Mouse (Mus musculus) midbrain, embryonic 16.5 days (tissue): Measurements from ENCODE around the gene Amz1. TPM values are rescaled to one million over a fixed set of nuclear protein-coding genes. Genes with fewer than 3 reads are reported as not detected.

Source experiments
- ATAC-seq: fragments of 200-750 bp; cut with Nextera tagmentation; 2 replicates; pipeline ENCODE4 v1.8.0; 2017; ENCODE audit warnings: moderate TSS enrichment
- H3K27ac ChIP-seq: fragments of 300-500 bp; sonication (generic); 2 replicates; pipeline ENCODE4 v1.5.1; 2014; ENCODE audit warnings: mild to moderate bottlenecking, low read length, mixed read lengths
- H3K27me3 ChIP-seq: fragments of 300-500 bp; sonication (generic); 2 replicates; pipeline ENCODE4 v1.6.1; 2014; ENCODE audit warnings: low read depth, low read length, mixed read lengths; ENCODE audit not compliant: control insufficient read depth, insufficient read depth
- H3K36me3 ChIP-seq: fragments of 300-500 bp; sonication (generic); 2 replicates; pipeline ENCODE4 v1.6.1; 2014; ENCODE audit warnings: mild to moderate bottlenecking, low read length, moderate library complexity, mixed read lengths; ENCODE audit not compliant: control insufficient read depth, insufficient read depth
- H3K4me1 ChIP-seq: fragments of 300-500 bp; sonication (generic); 2 replicates; pipeline ENCODE4 v1.6.1; 2014; ENCODE audit warnings: mild to moderate bottlenecking, low read length, mixed read lengths; ENCODE audit not compliant: control insufficient read depth, insufficient read depth
- H3K4me2 ChIP-seq: fragments of 300-500 bp; sonication (generic); 2 replicates; pipeline ENCODE4 v1.6.1; 2014; ENCODE audit warnings: mild to moderate bottlenecking, low read length, mixed read lengths
- H3K4me3 ChIP-seq: fragments of 300-500 bp; sonication (generic); 2 replicates; pipeline ENCODE4 v1.5.1; 2014; ENCODE audit warnings: low read depth, mild to moderate bottlenecking, low read length, moderate library complexity, mixed read lengths
- H3K9ac ChIP-seq: fragments of 300-500 bp; sonication (generic); 2 replicates; pipeline ENCODE4 v1.6.1; 2014; ENCODE audit warnings: low read depth, low read length, mixed read lengths
- H3K9me3 ChIP-seq: fragments of 300-500 bp; sonication (generic); replicated peaks from 2 replicates; pipeline ENCODE4 v1.6.1; 2014; ENCODE audit warnings: mild to moderate bottlenecking, low read length, mixed read lengths; ENCODE audit not compliant: control insufficient read depth, poor library complexity, severe bottlenecking
- WGBS: fragments of 180-500 bp; shearing (Covaris S2); extraction: QIAGEN DNeasy Blood & Tissue Kit; methylation state at CpG from one replicate; pipeline ENCODE4 v1.1.7; 2014; 5-methylcytosine and 5-hydroxymethylcytosine counted together
- polyA plus RNA-seq: library from polyadenylated mRNA; unstranded; fragments of >200 nt; fragmentation: Nextera tagmentation; extraction: Ambion mirVana; gene quantifications from 2 replicates; pipeline ENCODE4 v1.2.1, GENCODE M21; 2015

The Amz1 gene
- polyA plus RNA-seq, 1 experiment from 2014 or later = 11.6 TPM

- peak overlapping the region; percentile 83 for H3K27ac ChIP-seq
- peak overlapping the region; percentile 44; the same call in 1 of the 2 replicates for H3K9ac ChIP-seq
- WGBS = 69% methylated on average over 5 of the region's 5 CpGs
- no peaks in the 10 kb centered on the region for H3K27me3 ChIP-seq
- ATAC-seq = no peak
- H3K4me3 ChIP-seq = no peak overlapping the region
- H3K4me2 ChIP-seq = no peak overlapping the region
- H3K36me3 ChIP-seq = no peaks in the 10 kb centered on the region
- H3K9me3 ChIP-seq = no peaks in the 10 kb centered on the region
- H3K4me1 ChIP-seq = peaks cover 26% of the 10 kb centered on the region
Observed at GRCm38 (mm10) chr5:140768333-140768732, 44.4 kb downstream of the Amz1 start.

DNA sequence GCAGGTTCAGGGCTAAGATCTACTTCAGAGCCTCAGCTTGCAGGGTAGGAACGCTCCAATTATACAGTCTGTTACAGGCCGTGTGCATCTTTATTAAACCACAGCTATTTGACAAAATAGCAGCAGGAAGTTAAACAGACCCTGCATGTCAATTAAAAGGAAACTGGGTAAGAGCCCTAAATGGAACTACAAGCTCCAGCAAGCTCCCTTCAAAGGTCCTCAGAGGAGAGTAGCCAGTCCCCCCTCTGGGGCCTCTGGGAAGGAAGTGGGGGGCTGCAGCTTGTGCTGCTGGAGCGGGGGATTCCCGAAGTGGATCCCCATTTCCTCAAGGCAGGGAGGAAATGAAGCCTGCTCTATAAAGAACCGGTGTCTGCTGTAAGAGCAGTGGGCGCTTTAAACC is 47.7 kb downstream of the Amz1 start:
- no peak overlapping the region for H3K4me2 ChIP-seq
- no peaks in the 10 kb centered on the region for H3K36me3 ChIP-seq
- 33% methylated on average over 6 of the region's 6 CpGs for WGBS
- H3K4me1 ChIP-seq = peaks cover 26% of the 10 kb centered on the region
- H3K9ac ChIP-seq = 0 out of 2 replicates have a peak overlapping the region, but pooled peaks have one; percentile 38
- peak overlapping the region; percentile 65; the same call in 1 of the 2 replicates for H3K27ac ChIP-seq
- no peaks in the 10 kb centered on the region for H3K9me3 ChIP-seq
- H3K4me3 ChIP-seq = no peak overlapping the region
- ATAC-seq = no peak
- H3K27me3 ChIP-seq = no peaks in the 10 kb centered on the region

DNA sequence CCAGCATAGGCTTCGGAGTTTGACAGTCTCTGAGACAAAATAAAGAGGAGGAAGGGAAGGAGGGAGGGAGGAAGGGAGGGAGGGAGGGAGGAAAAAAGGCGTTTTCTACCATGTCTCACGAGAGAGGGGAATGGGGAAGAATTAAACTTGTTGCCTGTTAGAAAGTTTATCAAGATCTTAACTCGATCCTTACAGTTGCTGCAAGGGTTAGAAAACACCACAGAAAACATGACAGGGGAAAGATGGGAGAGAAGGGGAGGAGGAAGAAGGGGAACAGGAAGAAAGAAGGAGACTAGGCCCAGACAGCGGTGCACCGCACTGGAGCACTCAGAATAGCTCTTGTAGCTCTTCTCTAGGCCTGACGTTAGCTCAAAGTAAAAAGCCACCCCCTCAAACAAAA is 48.2 kb downstream of the Amz1 start:
- 63% methylated on average over 7 of the region's 7 CpGs for WGBS
- Histone ChIP-seq H3K27ac (peak overlapping the region; percentile 65; the same call in 1 of the 2 replicates), H3K4me2 (no peak overlapping the region), H3K4me1 (peaks cover 26% of the 10 kb centered on the region), H3K9me3 (no peaks in the 10 kb centered on the region), H3K4me3 (no peak overlapping the region), H3K9ac (no peak overlapping the region), H3K27me3 (no peaks in the 10 kb centered on the region), H3K36me3 (no peaks in the 10 kb centered on the region)
- no peak for ATAC-seq

DNA sequence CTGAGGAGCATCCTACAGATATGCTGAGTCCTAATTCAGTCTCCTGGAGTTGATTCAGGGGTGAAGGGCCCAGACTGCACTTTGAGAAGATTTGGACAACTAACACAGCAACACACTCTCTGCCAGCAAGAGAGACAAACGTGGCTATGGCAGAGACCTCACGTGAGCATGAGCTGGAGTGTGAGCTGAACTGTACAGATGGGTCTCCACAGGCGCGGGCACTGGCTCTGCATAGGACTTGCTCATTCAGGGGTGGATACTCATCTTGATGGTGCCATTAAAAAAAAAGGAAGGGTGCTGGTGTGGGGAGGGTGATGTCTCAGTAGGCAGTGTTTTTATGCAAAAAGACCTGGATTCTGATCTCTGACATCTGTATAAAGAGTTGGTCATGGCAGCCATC is 51.2 kb downstream of the Amz1 start:
- Histone ChIP-seq H3K9ac (no peak overlapping the region), H3K36me3 (peaks cover 1% of the 10 kb centered on the region; the same call in 1 of the 2 replicates), H3K4me2 (no peak overlapping the region), H3K4me1 (peaks cover 14% of the 10 kb centered on the region), H3K4me3 (no peak overlapping the region), H3K27me3 (no peaks in the 10 kb centered on the region), H3K27ac (no peak overlapping the region), H3K9me3 (no peaks in the 10 kb centered on the region)
- 96% methylated on average over 4 of the region's 4 CpGs for WGBS
- no peak for ATAC-seq

GRCm38 (mm10) chr5:140776968-140777367 is 53.0 kb downstream of the Amz1 start:
- H3K9me3 ChIP-seq = no peaks in the 10 kb centered on the region
- no peak overlapping the region for H3K4me3 ChIP-seq
- H3K4me2 ChIP-seq = no peak overlapping the region
- peaks cover 6% of the 10 kb centered on the region for H3K4me1 ChIP-seq
- no peak overlapping the region for H3K27ac ChIP-seq
- H3K9ac ChIP-seq = no peak overlapping the region
- 86% methylated on average over 9 of the region's 9 CpGs for WGBS
- H3K36me3 ChIP-seq = peaks cover 13% of the 10 kb centered on the region
- ATAC-seq = no peak
- no peaks in the 10 kb centered on the region for H3K27me3 ChIP-seq

DNA sequence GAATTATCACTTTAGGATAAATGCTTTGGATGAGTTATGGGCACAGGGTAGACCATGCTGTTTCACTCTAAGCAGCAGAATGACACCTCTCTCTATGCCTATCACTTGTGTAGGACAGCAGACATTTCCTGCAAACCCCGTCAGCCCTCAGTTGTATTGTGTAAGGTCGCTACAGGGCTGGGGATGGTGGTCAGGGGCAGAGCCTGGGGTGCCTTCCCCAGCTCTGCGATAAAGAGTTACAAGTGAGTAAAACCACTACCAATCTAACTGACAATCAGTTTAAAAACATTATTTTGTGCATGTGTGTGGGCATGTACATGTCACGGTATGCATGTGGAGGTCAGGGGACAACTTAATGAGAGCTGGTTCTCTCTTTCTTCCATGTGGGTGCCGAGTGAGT is 57.2 kb downstream of the Amz1 start:
- no peak overlapping the region for H3K4me2 ChIP-seq
- no peaks in the 10 kb centered on the region for H3K27me3 ChIP-seq
- ATAC-seq = no peak
- no peak overlapping the region for H3K27ac ChIP-seq
- H3K9me3 ChIP-seq = no peaks in the 10 kb centered on the region
- no peak overlapping the region for H3K9ac ChIP-seq
- no peak overlapping the region for H3K4me3 ChIP-seq
- WGBS = 96% methylated on average over 5 of the region's 5 CpGs
- H3K36me3 ChIP-seq = peaks cover 21% of the 10 kb centered on the region
- H3K4me1 ChIP-seq = no peaks in the 10 kb centered on the region

- H3K9me3 ChIP-seq = no peaks in the 10 kb centered on the region
- no peak overlapping the region for H3K4me2 ChIP-seq
- H3K36me3 ChIP-seq = peaks cover 21% of the 10 kb centered on the region
- no peak overlapping the region for H3K4me3 ChIP-seq
- no peak for ATAC-seq
- H3K27ac ChIP-seq = no peak overlapping the region
- H3K27me3 ChIP-seq = no peaks in the 10 kb centered on the region
- no peak overlapping the region for H3K9ac ChIP-seq
- 92% methylated on average over 8 of the region's 8 CpGs for WGBS
- no peaks in the 10 kb centered on the region for H3K4me1 ChIP-seq
Observed at GRCm38 (mm10) chr5:140781886-140782572, 58.1 kb downstream of the Amz1 start.

DNA sequence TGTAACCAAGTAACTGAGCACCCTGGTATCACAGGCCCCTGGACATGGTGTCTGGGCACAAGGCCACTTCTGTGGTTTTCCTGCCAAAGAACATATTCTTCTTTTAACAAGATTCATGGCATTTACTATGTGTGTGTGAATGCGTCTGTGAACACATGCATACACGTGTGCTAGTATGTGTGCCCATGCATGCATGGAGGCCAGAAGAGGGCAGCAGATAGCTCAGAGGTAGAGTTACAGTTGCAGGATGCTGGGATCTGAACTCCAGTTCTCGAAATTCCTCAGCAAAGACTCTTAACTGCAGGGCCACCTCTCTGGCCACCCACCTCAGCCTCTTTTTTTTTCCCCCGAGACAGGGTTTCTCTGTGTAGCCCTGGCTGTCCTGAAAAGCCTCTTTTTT is 59.6 kb downstream of the Amz1 start:
- no peak for ATAC-seq
- no peaks in the 10 kb centered on the region for H3K27me3 ChIP-seq
- H3K4me3 ChIP-seq = no peak overlapping the region
- peaks cover 21% of the 10 kb centered on the region for H3K36me3 ChIP-seq
- H3K4me1 ChIP-seq = no peaks in the 10 kb centered on the region
- no peak overlapping the region for H3K9ac ChIP-seq
- no peak overlapping the region for H3K4me2 ChIP-seq
- H3K9me3 ChIP-seq = no peaks in the 10 kb centered on the region
- 90% methylated on average over 4 of the region's 4 CpGs for WGBS
- H3K27ac ChIP-seq = no peak overlapping the region

DNA sequence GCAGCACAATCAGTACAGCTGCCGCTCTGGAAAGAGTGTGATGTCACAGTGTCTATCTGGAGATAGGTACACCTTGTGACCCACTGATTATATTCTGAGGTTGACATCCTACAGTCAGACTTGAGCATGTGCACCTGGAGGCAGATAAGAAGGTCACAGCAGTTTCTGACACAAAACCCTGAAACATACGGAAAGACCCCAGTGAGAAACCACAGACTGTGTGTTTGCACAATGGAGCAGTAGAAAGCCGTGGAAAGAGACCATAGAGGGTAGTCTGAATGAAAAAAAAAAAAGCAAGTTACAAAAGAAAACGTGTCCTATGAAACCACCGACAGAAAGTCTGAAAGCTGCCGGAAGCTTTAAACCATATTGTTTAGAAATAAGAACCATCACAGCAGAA is 60.4 kb downstream of the Amz1 start:
- Histone ChIP-seq H3K9ac (no peak overlapping the region), H3K27ac (no peak overlapping the region), H3K9me3 (no peaks in the 10 kb centered on the region), H3K4me3 (no peak overlapping the region), H3K36me3 (peaks cover 21% of the 10 kb centered on the region), H3K4me2 (no peak overlapping the region), H3K4me1 (no peaks in the 10 kb centered on the region), H3K27me3 (no peaks in the 10 kb centered on the region)
- ATAC-seq = no peak
- WGBS = 86% methylated on average over 6 of the region's 6 CpGs
